ENCODE assay signal across 1 mouse cellular context in the genomic region with DNA sequence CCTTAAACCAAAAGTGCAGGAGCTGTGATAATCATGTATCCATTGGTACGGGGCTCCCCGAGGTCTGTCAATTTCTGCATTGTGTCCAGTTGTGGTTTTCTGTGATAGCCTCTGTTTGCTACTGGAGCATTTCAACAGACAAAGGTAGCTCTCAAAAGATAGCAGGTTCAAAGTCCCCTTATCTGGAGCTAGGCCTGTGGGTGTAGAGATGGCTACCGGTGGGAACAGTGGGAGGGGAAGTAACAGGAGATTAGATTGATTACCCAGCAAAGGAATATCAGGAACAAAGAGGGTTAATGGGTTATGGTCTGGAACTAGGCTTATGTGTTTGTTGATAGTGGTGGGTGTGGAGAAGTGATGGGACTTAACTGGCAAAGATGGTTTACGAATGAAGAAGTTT.
A peak's percentile ranks its signal among the peaks of the same experiment; 100 is the strongest.
TF ChIP-seq lines count a peak whose summit lies in the region.

No protein-coding gene starts in this region.

TF ChIP-seq in MEL, 35 proteins besides CTCF, POLR2A, EP300 and RAD21:
- no peak for TF ChIP-seq POLR2AphosphoS5 (IDR thresholded peaks at IDR 0.05; ENCODE audit: borderline replicate concordance, low read depth, low read length)
- 0 out of 2 replicates have a peak, but pooled peaks have one; percentile 15 for TF ChIP-seq ZNF384 (IDR thresholded peaks at IDR 0.05; ENCODE audit: low read depth, low read length)
- peak; percentile 79 for TF ChIP-seq ETS1 (IDR thresholded peaks at IDR 0.05; ENCODE audit: low read depth, low read length)
- TF ChIP-seq SIN3A (IDR thresholded peaks at IDR 0.05; ENCODE audit: low read length) = peak; percentile 71; the same call in 1 of the 2 replicates
- TF ChIP-seq GATA1 (IDR thresholded peaks at IDR 0.05; ENCODE audit: low read depth, low read length) = peak; percentile 94
- TF ChIP-seq RCOR1 (IDR thresholded peaks at IDR 0.05; ENCODE audit: low read depth, low read length) = peak; percentile 69
- no peak for TF ChIP-seq JUND (IDR thresholded peaks at IDR 0.05; ENCODE audit: low read depth, low read length)
- peak; percentile 89 for TF ChIP-seq TCF12 (IDR thresholded peaks at IDR 0.05; ENCODE audit: low read depth, low read length)
- TF ChIP-seq MYB (IDR thresholded peaks at IDR 0.05; ENCODE audit: low read depth, low read length) = peak; percentile 87
- peak; percentile 52 for TF ChIP-seq TAL1 (IDR thresholded peaks at IDR 0.05; ENCODE audit: low read length)
- TF ChIP-seq ELF1 (IDR thresholded peaks at IDR 0.05; ENCODE audit: low read depth, low read length) = no peak
TF ChIP-seq in MEL: peak in this region for 8.
